Mouse (Mus musculus): ENCODE results near the gene Gm20388. TPM values are rescaled to one million over a fixed set of nuclear protein-coding genes. Genes with fewer than 3 reads are reported as not detected.
"Not testable (repeated sequence)": the region's sequence is repeated elsewhere in the genome, so short reads cannot be mapped to it uniquely, and the experiment has no call there.

Gm20388 gene
- polyA plus RNA-seq, 1 experiment from 2014 or later: 3.6 TPM

DNA sequence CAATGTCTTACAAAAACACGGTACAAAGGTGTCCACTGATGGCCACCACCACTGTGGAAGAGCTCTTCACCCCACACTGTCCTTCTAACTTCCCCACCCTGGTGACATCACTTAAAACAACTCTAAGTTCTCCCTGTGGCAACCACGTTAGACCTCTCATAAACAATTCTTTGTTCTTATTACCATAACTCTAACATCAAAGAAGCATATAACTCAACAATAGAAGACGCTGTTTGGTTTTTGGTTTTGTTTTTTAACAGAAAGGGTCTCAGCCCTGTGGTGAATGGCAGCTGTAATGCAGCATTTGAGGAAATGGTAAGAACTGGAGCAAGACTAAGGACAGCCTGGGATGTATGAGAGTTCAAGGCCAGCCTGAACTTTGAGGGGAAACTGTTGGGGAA, 3115.3 kb downstream of the Gm20388 start:
- H3K27ac ChIP-seq (replicated peaks): no peak overlapping the region
- no peak for DNase-seq (ENCODE audit: low spot score)
- peaks cover 36% of the 10 kb centered on the region for H3K36me3 ChIP-seq (replicated peaks)
- H3K4me3 ChIP-seq: no peak overlapping the region
- no peaks in the 10 kb centered on the region for H3K27me3 ChIP-seq (replicated peaks; ENCODE audit: low read depth, poor library complexity, severe bottlenecking)
- WGBS: 90% methylated on average over 3 of the region's 3 CpGs
- no peaks in the 10 kb centered on the region for H3K9me3 ChIP-seq
- peaks cover 10% of the 10 kb centered on the region; the same call in 1 of the 2 replicates for H3K4me1 ChIP-seq

DNA sequence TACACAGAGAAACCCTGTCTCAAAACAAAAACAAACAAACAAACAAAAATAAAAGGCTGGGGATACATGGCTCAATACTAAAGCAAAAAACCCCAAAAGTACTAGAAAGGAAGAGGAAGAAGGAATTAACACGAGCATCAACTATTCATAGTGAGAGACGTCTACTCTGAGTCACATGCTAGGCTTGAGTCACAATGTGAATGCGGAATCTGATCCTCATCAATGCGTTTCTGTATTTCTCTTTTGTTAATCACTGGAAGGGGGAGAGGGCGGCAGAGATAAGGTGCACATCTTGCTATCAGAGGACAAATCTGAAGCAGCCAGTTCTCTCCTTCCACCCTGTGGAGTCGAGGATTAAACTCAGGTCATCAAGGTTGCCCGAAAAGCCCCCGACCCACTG, 3117.1 kb downstream of the Gm20388 start:
- peaks cover 34% of the 10 kb centered on the region for H3K36me3 ChIP-seq (replicated peaks)
- H3K27ac ChIP-seq (replicated peaks): no peak overlapping the region
- no peak for DNase-seq (ENCODE audit: low spot score)
- no peaks in the 10 kb centered on the region for H3K9me3 ChIP-seq
- H3K4me3 ChIP-seq: no peak overlapping the region
- WGBS: 93% methylated on average over 8 of the region's 8 CpGs
- H3K4me1 ChIP-seq: peaks cover 4% of the 10 kb centered on the region; the same call in 1 of the 2 replicates
- H3K27me3 ChIP-seq (replicated peaks; ENCODE audit: low read depth, poor library complexity, severe bottlenecking): no peaks in the 10 kb centered on the region

DNA sequence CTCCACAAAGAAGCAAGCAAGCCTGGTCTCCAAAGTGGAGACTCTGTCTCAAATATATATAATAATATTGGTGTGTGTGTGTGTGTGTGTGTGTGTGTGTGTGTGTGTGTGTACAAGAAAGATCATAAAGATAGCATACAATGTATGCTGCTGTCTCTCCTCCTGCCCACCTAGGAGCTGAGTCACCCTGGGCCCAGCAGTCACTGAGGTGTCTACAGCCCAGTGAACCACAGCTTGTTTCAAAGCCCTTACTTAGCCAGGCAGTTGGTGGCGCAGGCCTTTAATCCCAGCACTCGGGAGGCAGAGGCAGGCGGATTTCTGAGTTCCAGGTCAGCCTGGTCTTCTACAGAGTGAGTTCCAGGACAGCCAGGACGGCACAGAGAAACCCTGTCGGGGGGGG, 3119.4 kb downstream of the Gm20388 start:
- H3K4me1 ChIP-seq: peaks cover 14% of the 10 kb centered on the region
- 80% methylated on average over 5 of the region's 5 CpGs for WGBS
- not testable (repeated sequence) for H3K27me3 ChIP-seq (replicated peaks; ENCODE audit: low read depth, poor library complexity, severe bottlenecking); H3K4me3 ChIP-seq; DNase-seq (ENCODE audit: low spot score); H3K9me3 ChIP-seq; H3K27ac ChIP-seq (replicated peaks)
- peaks cover 24% of the 10 kb centered on the region for H3K36me3 ChIP-seq (replicated peaks)

DNA sequence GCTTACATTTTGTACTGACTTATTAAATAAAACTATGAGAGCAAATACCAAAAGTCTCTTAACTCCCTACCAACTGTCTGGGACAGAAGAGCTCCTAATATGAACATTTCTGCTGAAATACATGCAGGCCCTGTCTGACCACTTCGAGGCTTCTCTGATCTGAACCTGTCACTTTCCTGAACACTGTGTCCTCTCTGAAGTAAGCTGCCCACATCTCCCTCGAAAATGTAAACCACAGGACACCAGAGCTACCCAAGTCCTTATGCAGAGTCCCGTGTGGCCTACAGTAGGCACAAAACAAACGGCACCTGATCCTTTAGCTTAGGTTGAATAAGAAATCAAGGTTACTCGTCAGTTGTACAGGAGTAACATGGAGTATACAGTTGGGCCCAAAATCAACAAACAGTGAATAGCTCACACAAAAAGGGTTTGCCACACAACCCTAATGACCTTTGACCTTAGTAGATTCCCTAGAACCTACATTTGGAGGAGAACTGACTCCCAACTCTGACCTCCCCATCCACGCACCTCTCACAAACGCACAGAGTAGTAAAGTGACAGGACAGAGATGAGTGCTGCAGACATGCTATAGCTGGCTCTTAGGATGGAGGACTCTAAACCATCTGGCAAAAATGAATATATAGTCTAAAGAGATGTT, 3120.8 kb downstream of the Gm20388 start:
- Histone ChIP-seq H3K9me3 (no peaks in the 10 kb centered on the region), H3K36me3 (replicated peaks) (peaks cover 24% of the 10 kb centered on the region), H3K27me3 (replicated peaks; ENCODE audit: low read depth, poor library complexity, severe bottlenecking) (no peaks in the 10 kb centered on the region), H3K4me3 (no peak overlapping the region), H3K4me1 (peaks cover 10% of the 10 kb centered on the region; the same call in 1 of the 2 replicates), H3K27ac (replicated peaks) (no peak overlapping the region)
- 85% methylated on average over 7 of the region's 7 CpGs for WGBS
- no peak for DNase-seq (ENCODE audit: low spot score)

DNA sequence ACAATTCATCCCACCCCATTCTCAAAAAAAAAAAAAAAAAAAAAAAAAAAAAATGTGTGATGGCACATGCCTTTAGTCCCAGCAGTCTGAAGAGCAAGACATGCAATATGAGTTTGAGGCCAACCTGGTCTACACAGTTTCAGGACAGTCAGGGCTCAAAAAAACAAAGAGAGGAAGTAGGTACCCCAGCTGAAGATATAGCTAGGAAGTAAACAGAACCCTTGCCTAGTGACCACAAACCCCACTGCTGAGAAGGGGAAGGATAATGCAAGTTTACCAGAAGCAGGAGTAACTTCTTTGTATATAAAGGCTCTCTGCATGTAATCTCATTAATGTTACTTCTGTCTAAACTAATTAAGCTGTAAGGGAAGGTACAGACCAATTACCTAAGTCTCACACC, 3122.1 kb downstream of the Gm20388 start:
- Histone ChIP-seq H3K4me1 (peaks cover 18% of the 10 kb centered on the region), H3K9me3 (no peaks in the 10 kb centered on the region), H3K4me3 (no peak overlapping the region), H3K27me3 (replicated peaks; ENCODE audit: low read depth, poor library complexity, severe bottlenecking) (no peaks in the 10 kb centered on the region), H3K27ac (replicated peaks) (no peak overlapping the region), H3K36me3 (replicated peaks) (peaks cover 20% of the 10 kb centered on the region)
- no peak for DNase-seq (ENCODE audit: low spot score)

DNA sequence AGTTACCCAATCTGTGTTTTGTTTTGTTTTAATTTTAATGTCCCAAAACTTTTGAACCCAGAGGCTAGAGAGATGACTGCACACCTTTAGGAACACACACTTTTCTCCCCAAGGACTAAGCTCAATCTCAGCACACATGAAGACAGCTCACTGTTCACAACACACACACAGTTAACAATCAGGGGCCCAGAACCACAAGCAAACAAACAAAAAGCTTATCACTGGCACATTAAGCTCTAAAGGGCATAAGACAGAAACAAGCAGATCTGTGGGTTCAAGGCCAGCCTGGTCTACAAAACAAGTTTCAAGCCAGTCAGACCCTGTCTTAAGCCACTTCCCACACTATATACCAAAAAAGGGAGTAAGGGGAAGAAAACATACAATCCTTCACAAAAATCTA, 3122.8 kb downstream of the Gm20388 start:
- peaks cover 14% of the 10 kb centered on the region for H3K36me3 ChIP-seq (replicated peaks)
- DNase-seq (ENCODE audit: low spot score): no peak
- no peaks in the 10 kb centered on the region for H3K27me3 ChIP-seq (replicated peaks; ENCODE audit: low read depth, poor library complexity, severe bottlenecking)
- no peaks in the 10 kb centered on the region for H3K9me3 ChIP-seq
- H3K4me1 ChIP-seq: peaks cover 18% of the 10 kb centered on the region
- H3K4me3 ChIP-seq: no peak overlapping the region
- H3K27ac ChIP-seq (replicated peaks): no peak overlapping the region

DNA sequence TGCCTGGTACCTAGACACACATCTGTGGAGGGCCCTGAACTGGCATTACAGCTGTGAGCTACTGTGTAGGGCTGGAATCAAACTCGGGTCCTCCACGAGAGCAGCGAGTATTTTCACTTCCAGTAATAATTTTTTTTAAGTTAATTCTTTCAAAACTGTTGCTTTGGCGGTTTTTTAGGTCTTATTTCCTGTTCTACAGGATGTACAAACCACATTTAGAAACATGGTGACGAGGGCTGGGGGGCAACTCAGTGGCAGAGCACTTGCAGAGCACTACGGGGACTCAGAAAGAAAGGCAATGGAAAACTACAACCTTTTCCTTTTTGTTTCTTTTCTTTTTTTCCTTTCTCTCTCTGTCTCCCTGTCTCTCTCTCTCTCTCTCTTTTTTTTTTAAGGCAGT, 3123.5 kb downstream of the Gm20388 start:
- H3K4me1 ChIP-seq: peaks cover 21% of the 10 kb centered on the region
- H3K36me3 ChIP-seq (replicated peaks): peaks cover 14% of the 10 kb centered on the region
- no peak for DNase-seq (ENCODE audit: low spot score)
- no peak overlapping the region for H3K4me3 ChIP-seq
- WGBS: 89% methylated on average over 6 of the region's 6 CpGs
- H3K9me3 ChIP-seq: no peaks in the 10 kb centered on the region
- H3K27me3 ChIP-seq (replicated peaks; ENCODE audit: low read depth, poor library complexity, severe bottlenecking): no peaks in the 10 kb centered on the region
- H3K27ac ChIP-seq (replicated peaks): no peak overlapping the region

DNA sequence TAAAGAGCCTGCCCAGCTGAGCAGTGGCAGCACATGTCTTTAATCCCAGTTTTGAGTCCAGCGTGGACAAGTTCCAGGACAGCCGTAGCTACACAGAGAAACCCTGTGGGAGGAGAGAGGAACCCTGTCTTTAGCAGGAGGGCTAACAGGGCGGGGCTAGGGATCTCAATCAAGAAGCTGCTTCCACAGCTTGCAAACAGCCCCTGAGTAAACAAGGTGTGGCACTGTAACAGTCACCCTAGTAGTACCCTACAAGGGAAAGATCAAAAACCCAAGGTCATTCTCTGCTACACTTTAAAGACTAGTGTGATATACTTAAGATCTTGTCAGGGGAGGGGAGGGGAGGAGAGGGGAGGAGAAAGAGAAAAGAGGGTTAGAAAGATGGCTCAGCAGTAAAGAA, 3126.3 kb downstream of the Gm20388 start:
- Histone ChIP-seq H3K27ac (replicated peaks) (no peak overlapping the region), H3K4me1 (peaks cover 41% of the 10 kb centered on the region), H3K36me3 (replicated peaks) (no peaks in the 10 kb centered on the region), H3K4me3 (no peak overlapping the region), H3K27me3 (replicated peaks; ENCODE audit: low read depth, poor library complexity, severe bottlenecking) (no peaks in the 10 kb centered on the region), H3K9me3 (no peaks in the 10 kb centered on the region)
- 81% methylated on average over 3 of the region's 3 CpGs for WGBS
- no peak for DNase-seq (ENCODE audit: low spot score)

DNA sequence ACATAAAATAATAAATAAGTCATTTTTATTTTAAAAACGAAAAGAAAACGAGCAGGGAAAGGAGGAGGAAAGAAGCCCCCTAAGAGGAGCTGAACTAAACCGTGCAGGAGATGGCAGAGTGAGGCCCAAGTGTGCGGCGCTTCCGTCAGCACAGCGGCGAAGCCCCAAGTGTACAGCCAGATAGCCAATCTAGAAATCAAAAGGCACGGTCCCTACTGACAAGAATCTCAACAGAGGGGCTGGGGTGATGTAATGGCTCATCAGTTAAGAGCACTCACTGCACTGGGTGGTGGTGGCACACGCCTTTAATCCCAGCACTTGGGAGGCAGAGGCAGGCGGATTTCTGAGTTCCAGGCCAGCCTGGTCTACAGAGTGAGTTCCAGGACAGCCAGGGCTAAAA, 3126.8 kb downstream of the Gm20388 start:
- H3K27ac ChIP-seq (replicated peaks): no peak overlapping the region

DNA sequence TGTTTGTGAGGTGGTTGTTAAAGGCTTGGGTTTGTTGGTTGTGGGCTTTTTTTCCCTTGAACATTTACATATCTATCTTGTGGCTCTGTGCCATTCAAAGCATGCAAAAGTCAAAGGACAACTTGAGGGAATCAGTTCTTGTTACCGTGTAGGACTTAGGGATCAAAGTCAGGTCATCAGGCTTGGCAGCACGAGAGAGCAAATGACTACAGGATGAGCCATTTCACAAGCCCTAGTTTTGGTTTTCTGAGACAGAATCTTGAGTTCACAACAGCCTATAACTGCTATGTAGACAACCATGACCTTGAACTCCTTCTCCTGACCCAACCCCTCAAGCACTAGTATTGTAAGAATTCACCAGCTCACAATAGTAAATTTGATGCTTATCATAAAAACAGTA, 3127.7 kb downstream of the Gm20388 start:
- Histone ChIP-seq H3K9me3 (no peaks in the 10 kb centered on the region), H3K4me1 (peaks cover 43% of the 10 kb centered on the region), H3K27ac (replicated peaks) (no peak overlapping the region), H3K36me3 (replicated peaks) (no peaks in the 10 kb centered on the region), H3K27me3 (replicated peaks; ENCODE audit: low read depth, poor library complexity, severe bottlenecking) (no peaks in the 10 kb centered on the region), H3K4me3 (no peak overlapping the region)
- 72% methylated on average over 2 of the region's 2 CpGs for WGBS
- no peak for DNase-seq (ENCODE audit: low spot score)

More for the DNA sequence above, 3126.8 kb downstream of the Gm20388 start:
- no peaks in the 10 kb centered on the region for H3K9me3 ChIP-seq
- H3K27me3 ChIP-seq (replicated peaks; ENCODE audit: low read depth, poor library complexity, severe bottlenecking): no peaks in the 10 kb centered on the region
- no peak for DNase-seq (ENCODE audit: low spot score)
- peaks cover 41% of the 10 kb centered on the region for H3K4me1 ChIP-seq
- no peaks in the 10 kb centered on the region for H3K36me3 ChIP-seq (replicated peaks)
- no peak overlapping the region for H3K4me3 ChIP-seq
- WGBS: 87% methylated on average over 11 of the region's 11 CpGs

DNA sequence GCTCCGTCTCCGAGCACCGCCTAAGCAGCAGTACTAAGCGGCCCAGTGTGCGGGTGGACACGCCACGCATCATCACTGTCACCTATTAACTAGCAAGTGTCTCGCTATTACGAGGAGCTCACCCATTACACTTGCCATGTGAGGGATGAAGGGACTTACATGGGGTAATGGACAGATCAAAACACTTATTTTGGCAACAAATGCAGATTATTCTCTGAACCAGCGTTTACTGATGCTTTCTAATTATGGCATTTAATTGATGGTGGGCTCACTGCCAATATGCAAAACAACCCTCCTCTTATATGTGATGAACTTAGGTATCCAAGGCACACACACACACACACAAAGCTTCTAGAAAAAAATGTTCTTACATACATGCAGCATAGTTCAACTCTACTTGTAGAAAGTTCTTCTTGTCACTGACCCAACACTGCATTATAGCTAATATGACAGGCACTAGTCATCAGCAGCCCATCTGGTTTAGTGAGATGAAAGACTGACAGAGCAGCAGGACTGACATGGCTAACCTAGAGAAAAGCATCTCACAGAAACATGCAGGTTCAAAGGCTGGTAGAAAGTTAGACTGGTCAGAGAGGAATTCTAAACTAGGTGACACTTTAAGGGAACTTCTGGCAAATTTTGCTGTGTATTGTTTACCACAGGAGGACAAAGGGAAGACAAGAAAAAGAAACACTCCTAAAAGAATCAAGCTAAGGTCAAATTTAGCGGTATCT, 3128.9 kb downstream of the Gm20388 start:
- Histone ChIP-seq H3K36me3 (replicated peaks) (peaks cover 3% of the 10 kb centered on the region), H3K9me3 (no peaks in the 10 kb centered on the region), H3K27me3 (replicated peaks; ENCODE audit: low read depth, poor library complexity, severe bottlenecking) (no peaks in the 10 kb centered on the region), H3K4me1 (peaks cover 44% of the 10 kb centered on the region), H3K4me3 (peak overlapping the region; percentile 86), H3K27ac (replicated peaks) (peak overlapping the region; percentile 99)
- DNase-seq (ENCODE audit: low spot score): no peak
- WGBS: 82% methylated on average over 11 of the region's 11 CpGs

DNA sequence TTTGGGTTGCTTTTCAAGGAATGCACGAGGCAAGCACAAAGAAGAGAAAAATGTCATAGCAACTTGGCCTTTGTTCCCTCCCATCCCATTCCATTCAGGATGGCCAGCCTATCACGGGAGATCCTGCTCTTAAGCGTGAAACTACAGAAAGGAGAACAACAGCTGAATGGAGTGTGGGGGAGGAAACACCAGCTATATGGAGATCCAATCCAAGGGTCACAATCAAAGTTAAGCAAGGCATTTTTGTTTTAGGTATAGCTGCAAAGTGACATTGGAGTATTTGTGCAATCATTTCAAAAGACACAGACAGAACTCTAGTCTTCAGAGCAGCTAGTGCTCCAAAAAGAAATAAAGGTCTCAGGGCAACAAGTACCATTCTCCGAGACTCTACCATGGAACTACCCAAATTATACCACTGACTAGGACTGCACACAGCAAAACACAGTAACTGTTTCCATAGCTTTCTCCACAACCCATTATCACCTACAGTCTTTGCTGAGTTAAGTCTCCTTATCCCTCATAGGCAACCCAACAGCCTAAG, 3129.5 kb downstream of the Gm20388 start:
- Histone ChIP-seq H3K4me1 (peaks cover 44% of the 10 kb centered on the region), H3K9me3 (no peaks in the 10 kb centered on the region), H3K27ac (replicated peaks) (peak overlapping the region; percentile 99), H3K36me3 (replicated peaks) (peaks cover 9% of the 10 kb centered on the region), H3K4me3 (peak overlapping the region; percentile 86), H3K27me3 (replicated peaks; ENCODE audit: low read depth, poor library complexity, severe bottlenecking) (no peaks in the 10 kb centered on the region)
- 21% methylated on average over 4 of the region's 4 CpGs for WGBS
- peak; percentile 22 for DNase-seq (ENCODE audit: low spot score)

Data from embryonic facial prominence, embryonic 10.5 days (tissue).